Mouse (Mus musculus): Measurements from ENCODE around the gene Ralbp1.

The Ralbp1 gene

DNA sequence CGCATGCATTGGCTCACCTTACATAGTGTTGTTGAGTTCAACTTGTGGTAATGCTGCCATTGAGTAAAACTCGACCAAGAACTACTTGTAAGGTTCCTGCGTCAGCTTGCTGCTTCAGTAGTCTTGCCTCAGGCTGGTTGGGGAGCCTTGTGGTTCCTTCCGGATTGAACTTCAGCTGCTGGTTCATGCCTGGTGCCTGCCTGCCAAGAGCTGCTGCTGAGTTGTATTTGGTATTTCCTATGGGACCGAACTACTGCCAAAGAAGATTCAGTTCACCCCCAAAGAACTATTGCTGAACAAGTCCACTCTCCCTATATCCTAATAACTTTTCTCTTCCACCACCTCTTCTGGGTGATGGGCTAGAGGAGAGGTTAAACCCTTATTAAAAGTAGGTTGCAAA lies 3.9 kb upstream of the Ralbp1 start:
- 80% methylated on average over 5 of the region's 5 CpGs for WGBS

DNA sequence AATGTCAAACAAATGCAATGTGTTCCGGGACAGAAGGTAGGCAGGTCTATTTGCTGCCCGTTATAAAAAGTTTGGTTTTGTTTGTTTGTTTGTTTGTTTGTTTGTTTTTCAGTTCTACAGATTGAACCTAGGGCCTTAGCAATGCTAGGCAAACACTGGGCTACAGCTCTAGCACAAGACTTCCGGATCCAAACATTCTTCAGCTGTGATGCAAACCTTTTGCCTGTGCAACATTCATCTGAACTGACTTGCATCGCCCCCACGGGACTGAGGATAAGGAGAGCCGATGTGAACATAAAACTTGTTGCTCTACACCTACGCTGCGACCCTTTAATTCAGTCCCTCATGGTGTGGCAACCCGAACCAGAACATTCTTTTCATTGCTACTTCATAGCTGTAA lies 973 bp upstream of the Ralbp1 start:
- WGBS: 65% methylated on average over 9 of the region's 9 CpGs

DNA sequence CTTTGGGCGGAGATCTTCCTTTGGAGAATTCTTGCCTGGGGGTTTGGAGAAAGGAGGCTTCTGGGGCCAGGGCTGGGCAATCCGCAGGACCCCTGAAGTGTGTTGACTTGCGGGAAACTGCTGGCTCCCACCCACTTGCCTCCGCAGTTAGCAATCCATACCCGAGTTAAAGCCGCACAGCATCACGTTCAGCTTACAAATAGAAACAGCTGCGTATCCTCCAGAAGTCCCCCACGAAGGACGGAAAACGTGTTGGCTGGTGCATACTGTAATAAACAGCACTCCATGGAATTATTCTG lies 251 bp downstream of the Ralbp1 start:
- 0% methylated on average over 11 of the region's 11 CpGs for WGBS

DNA sequence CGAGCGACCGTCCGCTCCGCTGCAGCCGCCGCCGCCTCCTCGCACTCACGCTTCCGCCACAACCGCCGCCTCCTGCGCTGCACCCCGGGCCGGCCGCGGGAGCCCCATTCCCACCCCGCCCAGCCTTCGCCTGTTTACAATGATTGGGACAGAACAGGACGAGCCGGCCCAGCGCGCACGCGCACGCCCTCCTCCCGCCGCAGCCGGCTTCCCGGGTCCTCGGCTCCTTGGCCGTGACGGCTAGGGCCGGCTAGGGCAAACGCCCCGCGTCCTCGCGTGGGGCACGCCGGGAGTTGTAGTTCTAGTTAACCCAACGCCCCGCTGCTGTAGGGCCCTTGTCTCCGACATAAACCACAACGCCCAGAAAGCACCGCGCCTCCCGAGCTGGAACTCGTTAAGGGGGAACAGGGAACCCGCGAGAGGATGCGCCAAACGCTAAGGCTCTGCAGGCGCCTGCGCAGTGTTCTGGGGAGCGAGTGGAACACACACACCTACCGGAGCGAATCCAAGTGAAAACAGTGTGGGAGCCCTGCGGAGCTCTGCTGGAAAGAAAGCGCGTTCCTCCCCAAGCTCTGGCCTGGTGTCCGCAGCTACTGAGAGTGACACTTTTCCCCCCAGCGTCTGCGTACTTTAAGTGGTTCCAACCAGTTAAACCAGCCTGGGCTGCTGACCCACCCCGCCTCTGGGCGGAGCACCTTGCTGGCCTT lies 754 bp downstream of the Ralbp1 start:
- under 1% methylated on average over 67 of the region's 67 CpGs for WGBS

DNA sequence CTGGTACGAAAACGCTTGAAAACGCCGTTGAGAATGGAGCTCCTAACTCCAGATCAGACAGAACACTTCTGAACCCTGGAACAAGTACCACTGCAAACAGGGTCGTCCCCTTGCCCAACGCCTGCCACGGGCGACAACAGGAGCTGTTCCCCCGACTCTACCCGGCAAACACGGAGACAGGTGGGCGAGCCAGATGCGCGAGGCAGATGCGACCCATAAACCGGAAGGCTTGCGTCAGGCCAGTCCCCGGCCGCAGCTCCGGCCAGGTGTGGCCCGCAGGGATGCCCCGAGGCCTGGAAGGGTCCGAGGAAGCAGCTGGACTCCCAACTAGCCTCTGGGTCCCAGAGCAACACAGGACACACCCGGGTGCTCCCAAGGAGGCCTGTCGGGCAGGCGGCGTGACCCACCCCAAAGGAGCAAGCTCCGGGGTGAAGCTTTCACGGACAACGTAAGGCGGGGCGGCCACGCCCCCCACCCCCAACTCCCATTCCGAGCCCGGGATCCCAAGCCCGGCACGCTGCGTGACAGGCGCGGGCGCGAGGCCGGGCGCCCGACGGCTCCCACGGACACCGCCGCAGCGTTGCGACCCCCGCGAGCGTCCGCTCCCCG lies 1.4 kb downstream of the Ralbp1 start:
- WGBS: under 1% methylated on average over 56 of the region's 56 CpGs

DNA sequence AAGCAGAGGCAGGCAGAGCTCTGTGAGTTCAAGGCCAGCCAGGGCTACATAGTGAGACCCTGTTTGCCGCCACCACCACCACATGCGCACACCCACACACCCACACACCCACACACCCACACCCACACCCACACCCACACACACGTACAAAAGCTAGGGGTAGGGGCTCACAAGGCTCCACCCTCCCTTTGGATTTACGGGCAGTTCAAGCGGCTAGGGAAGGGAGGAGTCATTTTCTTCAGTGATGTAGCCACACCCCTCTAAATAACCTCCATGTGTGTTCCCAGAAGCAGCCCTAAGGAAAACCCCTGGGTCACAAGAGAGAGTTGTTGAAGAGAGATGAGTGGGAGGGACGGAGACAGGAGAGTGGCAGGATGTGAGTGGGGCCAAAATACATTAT lies 8.6 kb downstream of the Ralbp1 start:
- 76% methylated on average over 6 of the region's 6 CpGs for WGBS

DNA sequence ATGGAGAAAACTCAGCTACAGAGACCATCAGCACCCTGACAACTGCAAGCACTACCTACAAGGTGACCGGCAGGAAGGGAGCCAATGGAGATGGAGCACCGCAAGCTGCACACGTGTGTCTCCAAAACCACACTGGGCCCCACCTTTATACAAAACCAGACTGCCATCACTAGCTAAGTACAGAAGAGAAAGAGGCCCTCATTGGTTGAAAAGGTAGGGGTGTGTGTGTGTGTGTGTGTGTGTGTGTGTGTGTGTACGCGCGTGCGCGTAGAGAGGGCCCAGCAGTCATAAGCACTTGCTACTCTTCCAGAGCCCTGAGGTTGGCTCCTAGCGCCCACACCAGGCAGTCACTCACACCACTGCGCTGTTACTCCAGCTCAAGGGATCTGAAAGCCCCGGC lies 11.8 kb downstream of the Ralbp1 start:
- WGBS: 94% methylated on average over 11 of the region's 11 CpGs

DNA sequence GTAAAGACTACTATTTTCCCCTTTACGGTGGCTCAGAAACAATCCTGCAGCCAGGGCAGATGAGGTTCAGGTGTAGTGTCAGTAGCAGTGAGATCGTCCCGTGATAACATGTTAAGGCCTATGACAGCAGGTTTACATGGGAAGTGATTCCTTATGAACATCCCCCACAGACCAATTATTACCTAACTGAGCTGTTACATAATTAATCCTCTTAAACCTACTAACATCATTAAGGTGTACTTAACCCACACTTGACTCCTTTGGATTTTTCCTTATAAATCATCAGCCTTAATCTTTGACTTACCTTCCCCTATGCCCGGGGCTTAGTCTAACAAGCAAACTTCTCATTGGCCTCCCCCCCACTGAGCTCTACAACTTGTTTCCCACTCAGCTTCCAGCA lies 12.4 kb downstream of the Ralbp1 start:
- 81% methylated on average over 4 of the region's 4 CpGs for whole genome bisulfite sequencing

DNA sequence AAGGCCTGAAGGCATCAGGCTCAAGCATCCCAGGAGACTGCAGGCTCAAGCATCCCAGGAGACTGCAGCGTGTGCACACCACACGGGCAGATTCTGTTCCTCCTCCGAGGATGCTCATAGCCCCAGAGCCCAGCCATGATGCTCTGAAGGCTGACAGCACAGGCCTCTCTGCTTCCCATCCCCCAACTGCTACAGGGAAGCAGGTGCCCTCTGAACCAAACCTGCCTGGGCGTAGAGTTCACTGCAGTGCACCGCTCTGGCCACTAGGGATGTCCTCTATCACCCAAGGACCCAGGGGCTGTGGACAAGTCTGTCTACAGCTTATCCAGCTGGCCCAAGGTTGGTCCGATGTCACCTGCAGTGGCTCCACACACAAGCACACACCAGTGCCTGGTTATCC lies 12.9 kb downstream of the Ralbp1 start:
- WGBS: 53% methylated on average over 6 of the region's 6 CpGs

DNA sequence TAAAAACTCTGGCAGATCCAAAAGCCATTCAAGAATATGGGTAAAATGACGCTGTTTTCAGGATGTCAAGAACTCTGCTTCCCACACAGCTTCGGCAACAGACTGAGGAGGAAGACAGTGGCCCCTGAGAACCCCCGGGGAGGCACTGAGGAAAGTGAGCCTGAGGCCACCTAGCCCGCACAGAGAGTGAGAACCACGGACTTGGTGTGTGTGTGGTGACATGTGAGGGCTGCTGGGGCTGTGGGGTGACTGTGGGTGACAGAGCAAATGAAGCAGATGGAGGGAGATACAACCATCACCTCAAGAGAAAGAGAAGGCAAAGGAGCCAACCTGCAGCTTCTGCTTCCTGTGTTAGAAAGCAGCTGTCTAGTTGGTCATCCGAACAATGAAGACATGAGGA lies 13.5 kb downstream of the Ralbp1 start:
- 32% methylated on average over 6 of the region's 6 CpGs for WGBS

DNA sequence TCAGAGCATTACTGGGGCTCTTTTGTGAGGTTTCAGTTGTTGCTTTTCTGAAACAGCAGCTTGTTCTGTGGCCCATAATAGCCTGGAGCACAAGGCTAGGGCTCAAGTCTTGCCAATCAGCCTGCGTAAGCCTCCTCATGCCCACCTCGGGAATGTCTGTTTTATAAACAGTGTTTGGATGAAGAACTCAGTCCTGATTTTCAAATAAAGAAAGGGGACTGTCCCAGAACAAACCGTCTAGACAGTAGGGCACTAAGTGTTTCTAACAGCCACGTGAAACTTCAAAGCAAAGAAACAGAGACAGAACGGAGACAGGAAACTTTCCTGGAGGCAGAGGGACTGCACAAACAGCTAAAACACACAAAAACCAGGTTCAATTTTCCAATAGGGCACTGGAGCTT lies 14.0 kb downstream of the Ralbp1 start:
- WGBS: 21% methylated on average over 5 of the region's 5 CpGs

DNA sequence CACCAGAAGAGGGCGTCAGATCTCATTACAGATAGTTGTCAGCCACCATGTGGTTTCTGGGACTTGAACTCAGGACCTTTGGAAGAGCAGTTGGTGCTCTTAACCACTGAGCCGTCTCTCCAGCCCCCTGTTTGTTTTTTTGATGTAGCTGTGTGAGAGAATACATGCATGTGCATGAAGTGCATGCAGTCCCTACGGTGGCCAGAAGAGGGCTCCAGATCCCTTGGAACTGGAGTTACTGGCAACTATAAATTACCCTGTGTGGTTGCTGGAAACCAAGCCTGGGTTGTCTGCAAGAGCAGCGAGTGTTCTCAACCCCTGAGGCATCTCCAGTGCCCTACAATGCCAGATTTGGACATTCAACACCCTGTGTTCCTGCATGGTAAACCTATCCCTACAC lies 15.5 kb downstream of the Ralbp1 start:
- WGBS: 38% methylated on average over 4 of the region's 4 CpGs

DNA sequence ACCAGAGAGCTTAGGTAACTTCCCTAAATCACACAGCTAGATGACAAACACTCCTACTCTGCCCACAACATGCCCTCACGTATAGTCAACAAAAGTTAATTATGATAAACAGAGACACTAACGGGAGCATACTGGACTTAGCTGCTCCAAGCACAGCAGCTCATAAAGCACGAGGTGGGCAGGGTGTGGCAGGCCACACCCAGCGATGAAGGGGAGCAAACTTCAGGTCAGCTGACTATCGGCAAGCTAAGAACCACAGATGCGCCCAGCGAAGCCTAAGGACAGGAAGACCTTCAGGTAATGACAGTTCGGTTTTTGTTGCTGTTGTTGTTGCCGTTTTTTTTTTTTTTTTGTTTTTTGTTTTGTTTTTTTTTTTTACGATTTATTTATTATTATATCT lies 15.9 kb downstream of the Ralbp1 start:
- WGBS: 86% methylated on average over 10 of the region's 10 CpGs

DNA sequence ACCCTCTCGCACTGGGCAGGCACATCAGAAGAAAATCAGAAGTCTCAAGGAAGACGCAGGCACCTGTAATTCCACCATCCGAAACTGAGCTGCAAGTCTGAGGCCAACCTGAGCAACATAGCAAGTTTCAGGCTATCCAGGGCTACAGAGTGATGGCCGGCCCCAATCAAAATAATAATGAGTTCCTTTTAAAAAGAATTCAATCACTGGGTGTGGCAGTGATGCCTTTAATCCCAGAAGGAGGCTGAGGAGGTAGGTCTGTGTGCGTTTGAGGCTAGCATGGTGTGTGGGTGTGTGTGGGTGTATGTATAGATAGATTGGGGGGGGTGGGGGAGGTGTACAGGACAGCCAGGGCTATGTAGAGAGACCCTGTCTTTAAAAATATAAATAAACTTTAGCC lies 17.6 kb downstream of the Ralbp1 start:
- WGBS: 85% methylated on average over 5 of the region's 5 CpGs

DNA sequence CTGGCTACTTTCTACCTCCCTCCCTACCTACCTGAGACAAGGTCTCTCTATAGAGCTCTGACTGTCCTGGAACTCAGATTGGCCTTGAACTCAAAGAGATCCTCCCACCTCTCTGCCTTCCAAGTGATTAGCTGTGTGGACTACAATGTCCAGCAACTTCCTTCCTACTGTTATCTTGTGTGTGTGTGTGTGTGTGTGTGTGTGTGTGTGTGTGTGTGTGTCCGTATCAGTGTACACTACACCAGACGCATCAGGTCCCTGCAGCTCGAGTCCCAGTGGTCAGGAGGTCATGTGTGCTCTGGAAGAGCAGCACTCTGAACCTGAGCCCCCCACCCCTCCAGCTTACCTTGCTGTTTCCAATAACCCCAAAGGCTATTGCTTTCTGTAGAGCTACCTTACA lies 19.4 kb downstream of the Ralbp1 start:
- 81% methylated on average over 3 of the region's 3 CpGs for WGBS

DNA sequence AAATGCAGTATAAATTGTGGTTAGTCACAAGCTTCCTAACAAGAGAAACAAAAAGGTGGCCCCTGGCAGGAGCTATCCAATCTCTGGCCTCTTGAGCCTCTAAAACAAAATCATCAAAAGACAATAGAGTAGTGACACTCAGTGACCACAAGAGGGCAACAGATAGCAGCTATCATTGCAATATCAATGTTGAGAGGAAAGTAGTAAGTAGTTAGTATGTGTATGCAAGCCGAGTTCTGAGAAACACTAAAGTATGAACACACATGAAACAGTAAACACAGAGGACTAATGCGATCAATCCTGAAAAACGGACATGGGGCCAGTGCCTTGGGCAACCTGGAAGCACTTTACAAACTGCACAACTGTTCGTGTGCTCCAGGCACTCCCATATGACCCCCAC lies 20.9 kb downstream of the Ralbp1 start:
- 38% methylated on average over 4 of the region's 4 CpGs for WGBS

DNA sequence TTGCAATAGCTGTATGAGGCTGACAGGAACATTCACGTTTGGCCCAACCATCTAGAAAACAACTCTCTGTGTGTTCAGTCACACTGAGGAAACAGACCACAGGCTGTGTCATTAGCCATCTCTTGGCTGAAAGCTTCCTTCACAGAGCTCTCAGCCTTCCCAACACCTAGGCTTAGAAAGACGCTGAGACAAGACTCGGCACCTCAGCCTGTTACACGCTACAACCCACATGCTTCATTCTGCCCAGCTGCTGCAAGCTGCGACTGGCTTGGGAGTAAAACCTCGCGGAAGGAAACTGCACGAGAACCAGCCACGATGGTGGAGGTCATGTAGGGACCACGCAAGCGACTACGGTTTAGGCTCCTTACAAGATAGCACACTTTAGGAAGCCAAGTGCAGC lies 21.8 kb downstream of the Ralbp1 start:
- whole genome bisulfite sequencing: 68% methylated on average over 12 of the region's 12 CpGs

DNA sequence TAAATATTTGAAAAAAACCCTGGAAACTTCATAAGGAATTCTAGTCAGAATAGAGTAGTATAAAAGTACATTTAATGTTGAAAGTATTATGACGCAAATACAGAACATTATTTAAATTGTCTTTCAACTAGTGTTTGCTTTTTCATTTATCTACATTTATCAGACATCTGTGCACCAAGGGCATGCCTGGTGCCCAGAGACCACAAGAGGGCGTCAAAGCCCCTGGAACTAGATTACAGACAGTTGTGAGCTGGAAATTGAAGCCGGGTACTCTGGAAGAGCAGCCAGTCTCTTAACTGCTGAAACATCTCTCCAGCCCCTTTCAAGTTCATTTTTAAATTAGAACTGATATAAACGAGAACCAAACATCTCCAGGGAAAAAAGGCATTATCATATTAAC lies 23.0 kb downstream of the Ralbp1 start:
- WGBS: 52% methylated on average over 4 of the region's 4 CpGs

DNA sequence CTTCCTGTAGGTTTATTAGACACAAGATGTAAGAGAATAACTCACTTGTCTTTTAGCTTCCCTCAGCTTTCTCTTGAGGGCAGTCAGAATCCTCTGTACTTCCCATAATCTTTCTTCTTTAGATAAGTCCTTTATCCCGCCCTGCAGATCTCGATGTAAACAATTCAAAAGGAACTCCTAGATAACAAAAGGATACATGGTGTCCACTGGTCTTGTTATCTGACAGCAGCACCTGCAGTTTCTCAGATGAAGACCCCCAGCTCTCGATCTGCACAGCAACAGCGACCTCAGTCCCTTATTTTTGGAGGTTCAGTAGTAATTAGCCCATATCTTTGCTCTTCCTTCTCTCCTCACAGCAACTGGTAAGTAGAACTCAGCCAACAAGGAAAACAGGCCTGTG lies 28.0 kb downstream of the Ralbp1 start:
- WGBS: 83% methylated on average over 4 of the region's 4 CpGs

DNA sequence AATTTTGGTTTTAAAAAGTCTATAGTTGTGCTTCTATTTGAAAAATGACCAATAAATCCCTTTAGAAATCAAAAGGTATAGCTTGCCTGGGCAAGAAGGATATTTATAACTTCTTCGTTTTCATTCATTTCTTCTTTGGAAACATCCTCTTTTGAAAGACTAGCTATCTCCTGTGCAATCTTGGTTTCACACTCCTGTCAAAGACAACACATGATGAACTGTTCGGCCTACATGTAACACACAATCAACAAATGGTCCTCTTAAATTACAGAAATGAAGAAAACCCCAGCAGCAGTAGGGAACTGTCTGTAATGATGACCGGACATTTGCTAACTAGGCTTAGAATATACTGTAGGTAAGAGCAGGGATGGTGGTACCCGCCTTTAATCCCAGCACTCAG lies 31.6 kb downstream of the Ralbp1 start:
- WGBS: 86% methylated on average over 4 of the region's 4 CpGs

DNA sequence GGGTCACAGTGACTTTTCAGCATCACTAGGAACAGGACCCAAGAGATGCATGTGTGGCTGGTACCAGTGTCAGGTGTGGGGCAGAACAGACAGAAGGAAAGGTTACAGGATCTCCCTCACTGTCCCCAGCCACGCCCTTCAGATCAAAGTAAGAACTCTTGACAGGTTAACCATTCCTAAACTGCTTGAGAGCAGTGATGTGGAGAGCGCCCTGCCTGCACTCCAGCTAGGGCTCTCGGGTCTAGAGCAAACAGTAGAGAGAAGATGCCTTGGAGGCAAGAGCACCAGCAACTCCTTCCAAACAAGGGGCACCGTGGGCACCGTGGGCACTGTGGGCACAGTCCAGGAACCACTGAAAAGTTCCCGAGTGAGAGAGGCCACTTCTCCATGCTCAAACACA lies 32.3 kb downstream of the Ralbp1 start:
- WGBS: 88% methylated on average over 6 of the region's 6 CpGs

DNA sequence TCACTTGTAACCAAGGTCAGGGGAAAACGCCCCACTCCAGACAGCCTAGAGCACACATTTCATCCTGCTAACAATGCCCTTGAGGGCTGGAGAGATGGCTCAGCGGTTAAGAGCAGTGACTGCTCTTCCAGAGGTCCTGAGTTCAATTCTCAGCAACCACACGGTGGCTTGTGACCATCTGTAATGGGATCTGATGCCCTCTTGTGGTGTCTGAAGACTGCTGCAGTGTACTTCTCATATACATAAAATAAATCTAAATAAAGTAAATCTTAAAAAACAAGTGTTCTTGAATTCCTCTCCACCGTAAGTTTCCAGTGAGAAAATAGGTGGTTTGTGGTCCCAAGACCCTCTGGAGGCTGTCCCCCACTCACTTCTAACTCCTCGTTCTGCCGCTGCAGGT lies 33.8 kb downstream of the Ralbp1 start:
- WGBS: 88% methylated on average over 6 of the region's 6 CpGs

DNA sequence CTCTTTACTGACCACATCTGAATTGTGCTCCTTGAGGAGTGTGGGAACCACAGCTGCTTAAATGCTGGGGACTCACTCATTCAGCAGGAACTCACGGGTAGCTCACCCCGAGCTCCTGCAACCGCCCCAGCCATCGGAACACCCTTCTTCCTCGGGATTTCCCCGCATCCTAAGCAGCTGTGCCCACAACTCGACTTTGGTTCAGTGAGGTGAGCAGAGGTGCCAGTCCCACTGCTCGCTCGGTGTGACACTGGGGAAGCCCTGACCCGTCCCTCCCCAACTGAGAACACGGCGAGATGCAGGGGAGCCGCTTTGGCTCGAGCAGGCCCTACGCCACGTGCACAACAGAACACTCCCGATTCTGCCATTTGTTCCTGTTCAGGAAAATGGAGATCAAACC lies 35.1 kb downstream of the Ralbp1 start:
- WGBS: 91% methylated on average over 17 of the region's 17 CpGs
